Mouse (Mus musculus): ENCODE measurements at regions not wholly inside any gene's neighbourhood (a gene's known extent, or its start where the extent isn't known, plus 50 kb on each side); places are given as distances from the start of the nearest gene placed in this dataset.

GRCm38 (mm10) chr17:82824619-82825018 is 390.5 kb upstream of the Pkdcc start:
- WGBS: 78% methylated on average over 6 of the region's 6 CpGs
- H3K36me3 ChIP-seq (ENCODE audit: control insufficient read depth, insufficient read depth, low read length): no peaks in the 10 kb centered on the region
- H3K27ac ChIP-seq: no peak overlapping the region
- H3K4me3 ChIP-seq: no peak overlapping the region
- H3K27me3 ChIP-seq (ENCODE audit: control insufficient read depth, insufficient read depth, low read length): no peaks in the 10 kb centered on the region
- TF ChIP-seq CTCF (IDR thresholded peaks at IDR 0.05): no peak
- no peak for TF ChIP-seq EP300 (IDR thresholded peaks at IDR 0.05; ENCODE audit: insufficient read depth, low read depth, low read length)
- TF ChIP-seq POLR2A (IDR thresholded peaks at IDR 0.05; ENCODE audit: insufficient read depth, low read depth, low read length): no peak
- no peaks in the 10 kb centered on the region for H3K79me2 ChIP-seq (replicated peaks; ENCODE audit: control insufficient read depth, insufficient read depth, low read length)
- H3K9ac ChIP-seq (ENCODE audit: low read depth, low read length): no peak overlapping the region
- no peaks in the 10 kb centered on the region for H3K4me1 ChIP-seq (ENCODE audit: control insufficient read depth, insufficient read depth, low read length)
- DNase-seq: no peak
- intact Hi-C loops (cut with DNase I): no loop called here

GRCm38 (mm10) chr17:82827170-82827569 is 387.9 kb upstream of the Pkdcc start:
- H3K9ac ChIP-seq (ENCODE audit: low read depth, low read length): no peak overlapping the region
- no peak for DNase-seq
- H3K36me3 ChIP-seq (ENCODE audit: control insufficient read depth, insufficient read depth, low read length): no peaks in the 10 kb centered on the region
- no peak overlapping the region for H3K4me3 ChIP-seq
- H3K79me2 ChIP-seq (replicated peaks; ENCODE audit: control insufficient read depth, insufficient read depth, low read length): no peaks in the 10 kb centered on the region
- intact Hi-C loops (cut with DNase I): no loop called here
- H3K27ac ChIP-seq: no peak overlapping the region
- no peaks in the 10 kb centered on the region for H3K27me3 ChIP-seq (ENCODE audit: control insufficient read depth, insufficient read depth, low read length)
- no peak for TF ChIP-seq EP300 (IDR thresholded peaks at IDR 0.05; ENCODE audit: insufficient read depth, low read depth, low read length)
- no peak for TF ChIP-seq CTCF (IDR thresholded peaks at IDR 0.05)
- no peak for TF ChIP-seq POLR2A (IDR thresholded peaks at IDR 0.05; ENCODE audit: insufficient read depth, low read depth, low read length)
- no peaks in the 10 kb centered on the region for H3K4me1 ChIP-seq (ENCODE audit: control insufficient read depth, insufficient read depth, low read length)

- Histone ChIP-seq H3K27me3 (ENCODE audit: control insufficient read depth, insufficient read depth, low read length) (no peaks in the 10 kb centered on the region), H3K4me3 (no peak overlapping the region), H3K27ac (no peak overlapping the region), H3K9ac (ENCODE audit: low read depth, low read length) (no peak overlapping the region), H3K79me2 (replicated peaks; ENCODE audit: control insufficient read depth, insufficient read depth, low read length) (no peaks in the 10 kb centered on the region), H3K36me3 (ENCODE audit: control insufficient read depth, insufficient read depth, low read length) (no peaks in the 10 kb centered on the region), H3K4me1 (ENCODE audit: control insufficient read depth, insufficient read depth, low read length) (no peaks in the 10 kb centered on the region)
- TF ChIP-seq CTCF (IDR thresholded peaks at IDR 0.05) (no peak), POLR2A (IDR thresholded peaks at IDR 0.05; ENCODE audit: insufficient read depth, low read depth, low read length) (no peak), EP300 (IDR thresholded peaks at IDR 0.05; ENCODE audit: insufficient read depth, low read depth, low read length) (no peak)
- no peak for DNase-seq
- intact Hi-C loops (cut with DNase I): no loop called here
- 92% methylated on average over 8 of the region's 8 CpGs for WGBS
Measured at GRCm38 (mm10) chr17:82827841-82828240, 387.3 kb upstream of the Pkdcc start.

GRCm38 (mm10) chr17:82828434-82828997 is 386.6 kb upstream of the Pkdcc start:
- Histone ChIP-seq H3K4me1 (ENCODE audit: control insufficient read depth, insufficient read depth, low read length) (no peaks in the 10 kb centered on the region), H3K4me3 (no peak overlapping the region), H3K9ac (ENCODE audit: low read depth, low read length) (no peak overlapping the region), H3K27ac (no peak overlapping the region), H3K27me3 (ENCODE audit: control insufficient read depth, insufficient read depth, low read length) (no peaks in the 10 kb centered on the region), H3K79me2 (replicated peaks; ENCODE audit: control insufficient read depth, insufficient read depth, low read length) (no peaks in the 10 kb centered on the region), H3K36me3 (ENCODE audit: control insufficient read depth, insufficient read depth, low read length) (no peaks in the 10 kb centered on the region)
- no peak for TF ChIP-seq CTCF (IDR thresholded peaks at IDR 0.05)
- no peak for TF ChIP-seq POLR2A (IDR thresholded peaks at IDR 0.05; ENCODE audit: insufficient read depth, low read depth, low read length)
- TF ChIP-seq EP300 (IDR thresholded peaks at IDR 0.05; ENCODE audit: insufficient read depth, low read depth, low read length): no peak
- intact Hi-C loops (cut with DNase I): no loop called here
- 78% methylated on average over 5 of the region's 5 CpGs for WGBS
- no peak for DNase-seq

GRCm38 (mm10) chr17:82829415-82829814 is 385.7 kb upstream of the Pkdcc start:
- 95% methylated on average over 2 of the region's 2 CpGs for WGBS
- no peak overlapping the region for H3K9ac ChIP-seq (ENCODE audit: low read depth, low read length)
- intact Hi-C loops (cut with DNase I): no loop called here
- TF ChIP-seq CTCF (IDR thresholded peaks at IDR 0.05) (no peak), POLR2A (IDR thresholded peaks at IDR 0.05; ENCODE audit: insufficient read depth, low read depth, low read length) (no peak), EP300 (IDR thresholded peaks at IDR 0.05; ENCODE audit: insufficient read depth, low read depth, low read length) (no peak)
- H3K4me1 ChIP-seq (ENCODE audit: control insufficient read depth, insufficient read depth, low read length): no peaks in the 10 kb centered on the region
- no peaks in the 10 kb centered on the region for H3K27me3 ChIP-seq (ENCODE audit: control insufficient read depth, insufficient read depth, low read length)
- no peak overlapping the region for H3K27ac ChIP-seq
- H3K4me3 ChIP-seq: no peak overlapping the region
- H3K36me3 ChIP-seq (ENCODE audit: control insufficient read depth, insufficient read depth, low read length): no peaks in the 10 kb centered on the region
- no peak for DNase-seq
- no peaks in the 10 kb centered on the region for H3K79me2 ChIP-seq (replicated peaks; ENCODE audit: control insufficient read depth, insufficient read depth, low read length)

GRCm38 (mm10) chr17:82834177-82834576 is 380.9 kb upstream of the Pkdcc start:
- 75% methylated on average over 3 of the region's 3 CpGs for WGBS
- H3K79me2 ChIP-seq (replicated peaks; ENCODE audit: control insufficient read depth, insufficient read depth, low read length): no peaks in the 10 kb centered on the region
- no peaks in the 10 kb centered on the region for H3K4me1 ChIP-seq (ENCODE audit: control insufficient read depth, insufficient read depth, low read length)
- intact Hi-C loops (cut with DNase I): no loop called here
- TF ChIP-seq POLR2A (IDR thresholded peaks at IDR 0.05; ENCODE audit: insufficient read depth, low read depth, low read length) (no peak), EP300 (IDR thresholded peaks at IDR 0.05; ENCODE audit: insufficient read depth, low read depth, low read length) (no peak), CTCF (IDR thresholded peaks at IDR 0.05) (no peak)
- no peaks in the 10 kb centered on the region for H3K36me3 ChIP-seq (ENCODE audit: control insufficient read depth, insufficient read depth, low read length)
- H3K4me3 ChIP-seq: no peak overlapping the region
- H3K9ac ChIP-seq (ENCODE audit: low read depth, low read length): no peak overlapping the region
- H3K27me3 ChIP-seq (ENCODE audit: control insufficient read depth, insufficient read depth, low read length): no peaks in the 10 kb centered on the region
- DNase-seq: no peak
- H3K27ac ChIP-seq: no peak overlapping the region
